18 mouse cellular contexts compared by ENCODE assay signal in the genomic region with DNA sequence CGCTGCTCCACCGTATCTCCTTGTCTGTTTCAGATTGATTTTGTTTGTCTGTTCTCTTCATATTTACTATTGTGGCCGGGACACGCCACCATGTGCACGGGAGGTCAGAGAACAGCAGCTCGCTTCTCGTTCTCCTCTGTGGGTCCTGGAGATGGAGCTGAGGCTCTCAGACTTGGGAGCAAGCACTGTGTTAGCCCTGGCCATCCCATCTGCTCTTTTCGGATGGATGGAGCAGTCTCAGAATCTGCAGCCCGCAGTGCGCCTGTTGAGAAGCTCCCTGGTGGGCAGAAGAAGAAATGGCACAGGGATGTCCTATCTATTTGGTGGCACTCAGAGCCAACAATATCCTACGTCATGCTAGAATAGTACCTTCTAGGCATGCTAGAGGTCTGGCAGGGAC. TPM values are rescaled to one million over a fixed set of nuclear protein-coding genes. Genes with fewer than 3 reads are reported as not detected.
"Had no signal": no experiment of that assay in that cellular context is flagged by ENCODE, and none has a peak within 500 bp of the region (broad histone marks: within the 10 kb centered on the region; RNA-seq: fewer than 3 reads in every experiment).

No protein-coding gene starts in this region.

- DNase-seq: left cerebral cortex, postnatal 4 days; lung, embryonic 14.5 days; right cerebral cortex, postnatal 14 days; right cerebral cortex, postnatal 4 days; thymus, adult 2 months; thymus, postnatal 14 days; thymus, postnatal 4 days had no signal

- H3K4me1 ChIP-seq: limb, embryonic 12.5 days; limb, embryonic 15.5 days had no signal

- H3K27ac ChIP-seq: kidney, postnatal 0 days; limb, embryonic 12.5 days; limb, embryonic 15.5 days; liver, embryonic 14.5 days; macrophage; midbrain, embryonic 12.5 days; midbrain, embryonic 15.5 days; neural tube, embryonic 13.5 days; stomach, postnatal 0 days had no signal

- ATAC-seq: liver, postnatal 0 days; midbrain, embryonic 15.5 days had no signal

- H3K4me3 ChIP-seq: limb, embryonic 12.5 days; limb, embryonic 15.5 days; midbrain, embryonic 12.5 days; midbrain, embryonic 15.5 days; myocyte; neural tube, embryonic 13.5 days had no signal

RNA-seq across cellular contexts. Expression of a gene that starts 15.7 kb away (rescaled TPM):
- polyA plus RNA-seq: liver, postnatal 0 days had no signal
